Mouse (Mus musculus): ENCODE data around the gene Arhgef28. TPM values are rescaled to one million over a fixed set of nuclear protein-coding genes. Genes with fewer than 3 reads are reported as not detected.
A peak's percentile ranks its signal among the peaks of the same experiment; 100 is the strongest.

Arhgef28 gene
- polyA plus RNA-seq, 1 experiment from 2014 or later = 38.6 TPM

DNA sequence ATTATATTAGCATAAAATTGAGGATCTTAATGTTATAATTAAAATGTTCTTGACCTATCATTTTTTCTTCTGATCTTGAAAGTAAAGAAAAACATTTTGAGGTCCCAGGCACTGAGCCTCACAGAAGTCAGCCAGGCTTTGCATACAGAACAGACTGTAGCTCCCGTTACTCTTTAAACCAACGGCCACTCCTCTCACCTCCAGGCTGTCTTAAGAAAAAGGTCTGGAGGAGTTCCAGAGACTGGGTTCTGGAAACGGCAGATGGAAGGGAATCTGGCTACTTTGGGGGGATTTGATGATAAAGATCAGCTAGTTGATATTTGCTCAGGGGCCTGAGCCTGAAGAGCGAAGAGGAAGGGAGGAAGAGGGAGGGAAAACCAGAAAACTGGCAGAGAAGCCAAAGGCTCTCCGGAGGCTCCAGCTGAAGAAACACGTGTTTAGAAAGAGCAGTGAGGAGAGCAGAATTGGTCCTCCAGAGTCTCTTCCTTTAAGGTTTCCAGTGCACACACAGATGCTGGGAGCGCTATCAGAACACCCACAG lies 251.2 kb downstream of the Arhgef28 start:
- no peak overlapping the region for H3K9ac ChIP-seq (ENCODE audit: low read depth, low read length)
- H3K9me3 ChIP-seq (ENCODE audit: control insufficient read depth, low read length) = no peaks in the 10 kb centered on the region
- peaks cover 4% of the 10 kb centered on the region; the same call in 1 of the 2 replicates for H3K36me3 ChIP-seq (ENCODE audit: control insufficient read depth, insufficient read depth, low read length)
- H3K4me3 ChIP-seq (ENCODE audit: low read length) = no peak overlapping the region
- peak overlapping the region; percentile 37; the same call in 1 of the 2 replicates for H3K27ac ChIP-seq (ENCODE audit: low read depth, low read length)
- 25% methylated on average over 7 of the region's 7 CpGs for WGBS
- no peaks in the 10 kb centered on the region for H3K27me3 ChIP-seq (ENCODE audit: control insufficient read depth, insufficient read depth, low read length)
- H3K4me1 ChIP-seq (ENCODE audit: control insufficient read depth, insufficient read depth, low read length) = peaks cover 8% of the 10 kb centered on the region; the same call in 1 of the 2 replicates
- ATAC-seq (ENCODE audit: low FRiP score, low TSS enrichment) = no peak
- no peak overlapping the region; the same call in 1 of the 2 replicates for H3K4me2 ChIP-seq (replicated peaks; ENCODE audit: low read depth, low read length)

DNA sequence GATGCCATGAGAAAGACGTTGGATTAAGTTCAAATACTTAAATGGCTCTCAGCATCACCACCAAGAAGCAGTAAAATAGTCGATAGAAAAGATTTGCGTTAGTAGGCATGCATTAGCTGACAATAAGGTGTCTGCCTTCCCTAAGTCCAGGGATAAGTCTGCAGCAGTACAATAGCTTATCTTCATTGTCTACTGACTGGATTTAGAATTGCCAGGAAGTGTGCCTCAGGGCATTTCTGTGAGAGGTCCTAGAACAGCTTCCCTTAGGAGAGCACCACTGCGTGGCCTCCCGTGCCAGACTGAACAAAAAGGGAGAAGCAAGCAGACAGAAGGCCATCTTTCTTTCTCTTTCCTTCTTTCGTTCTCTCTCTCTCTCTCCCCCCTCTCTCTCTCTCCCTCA lies 252.2 kb downstream of the Arhgef28 start:
- Histone ChIP-seq H3K9me3 (ENCODE audit: control insufficient read depth, low read length) (no peaks in the 10 kb centered on the region), H3K27ac (ENCODE audit: low read depth, low read length) (no peak overlapping the region), H3K36me3 (ENCODE audit: control insufficient read depth, insufficient read depth, low read length) (peaks cover 4% of the 10 kb centered on the region; the same call in 1 of the 2 replicates), H3K27me3 (ENCODE audit: control insufficient read depth, insufficient read depth, low read length) (no peaks in the 10 kb centered on the region), H3K4me2 (replicated peaks; ENCODE audit: low read depth, low read length) (no peak overlapping the region), H3K9ac (ENCODE audit: low read depth, low read length) (no peak overlapping the region), H3K4me3 (ENCODE audit: low read length) (no peak overlapping the region), H3K4me1 (ENCODE audit: control insufficient read depth, insufficient read depth, low read length) (peaks cover 8% of the 10 kb centered on the region; the same call in 1 of the 2 replicates)
- WGBS = 64% methylated on average over 6 of the region's 6 CpGs
- ATAC-seq (ENCODE audit: low FRiP score, low TSS enrichment) = no peak

DNA sequence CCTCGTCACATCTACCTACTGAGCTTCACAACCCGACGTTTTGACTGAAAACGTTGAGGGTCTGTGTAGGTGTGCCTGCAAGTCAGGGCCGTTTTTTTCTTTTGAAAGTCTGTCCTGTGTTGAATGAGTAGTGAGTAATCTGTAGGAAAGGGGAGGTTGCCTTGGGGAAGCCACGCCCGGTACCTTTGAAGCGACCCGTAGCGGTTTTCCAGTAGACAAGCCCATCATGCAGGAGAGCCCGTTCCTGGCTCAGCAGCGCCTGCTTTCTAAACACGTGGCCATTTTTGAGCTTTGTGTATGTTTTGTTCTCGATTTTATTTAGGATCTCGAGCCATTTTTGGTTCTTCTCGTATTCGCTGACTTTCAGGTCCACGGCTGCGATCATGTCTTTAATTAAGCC lies 252.7 kb downstream of the Arhgef28 start:
- WGBS = 88% methylated on average over 19 of the region's 19 CpGs
- peaks cover 4% of the 10 kb centered on the region; the same call in 1 of the 2 replicates for H3K36me3 ChIP-seq (ENCODE audit: control insufficient read depth, insufficient read depth, low read length)
- no peaks in the 10 kb centered on the region for H3K27me3 ChIP-seq (ENCODE audit: control insufficient read depth, insufficient read depth, low read length)
- no peak overlapping the region for H3K9ac ChIP-seq (ENCODE audit: low read depth, low read length)
- ATAC-seq (ENCODE audit: low FRiP score, low TSS enrichment) = no peak
- H3K9me3 ChIP-seq (ENCODE audit: control insufficient read depth, low read length) = no peaks in the 10 kb centered on the region
- peaks cover 8% of the 10 kb centered on the region; the same call in 1 of the 2 replicates for H3K4me1 ChIP-seq (ENCODE audit: control insufficient read depth, insufficient read depth, low read length)
- H3K27ac ChIP-seq (ENCODE audit: low read depth, low read length) = no peak overlapping the region
- H3K4me2 ChIP-seq (replicated peaks; ENCODE audit: low read depth, low read length) = no peak overlapping the region
- H3K4me3 ChIP-seq (ENCODE audit: low read length) = no peak overlapping the region

DNA sequence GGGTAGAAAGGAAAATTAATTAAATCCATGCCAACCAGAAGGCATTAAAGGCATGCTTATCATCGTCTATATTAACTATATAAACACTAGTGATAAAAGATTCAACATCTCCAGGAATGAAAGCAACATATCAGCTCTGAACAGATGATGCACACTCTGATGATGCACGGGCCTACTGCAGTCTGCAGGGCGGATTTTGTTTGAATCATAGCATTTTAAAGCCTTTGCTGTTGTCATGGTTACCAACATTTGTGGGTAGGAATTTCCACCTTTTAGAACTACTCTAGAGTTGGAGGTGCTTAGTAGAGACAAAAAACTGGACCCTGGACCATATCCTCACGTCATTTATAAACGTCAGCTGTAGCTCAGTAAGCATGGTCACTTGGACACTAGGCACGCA lies 257.4 kb downstream of the Arhgef28 start:
- ATAC-seq (ENCODE audit: low FRiP score, low TSS enrichment) = no peak
- H3K36me3 ChIP-seq (ENCODE audit: control insufficient read depth, insufficient read depth, low read length) = peaks cover 12% of the 10 kb centered on the region; the same call in 1 of the 2 replicates

DNA sequence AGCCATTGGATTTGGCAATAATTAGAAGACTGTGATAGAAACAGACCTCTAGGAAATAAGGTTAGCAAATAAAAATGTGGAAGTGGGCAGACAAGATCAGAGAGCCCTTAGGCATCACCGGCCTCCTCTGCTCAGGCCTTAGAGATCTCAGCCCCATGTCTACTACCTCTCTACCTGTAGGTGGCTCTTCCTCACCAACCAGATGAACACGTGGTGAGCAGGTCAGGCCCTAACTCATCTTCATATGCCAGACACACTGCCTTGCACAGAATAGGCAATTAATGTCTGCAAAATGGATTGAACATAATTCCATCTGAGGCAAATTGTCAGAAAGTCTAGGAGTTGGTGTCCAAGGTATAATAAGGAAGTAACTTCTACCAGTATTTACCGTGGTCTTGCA lies 258.6 kb downstream of the Arhgef28 start:
- Histone ChIP-seq H3K36me3 (ENCODE audit: control insufficient read depth, insufficient read depth, low read length) (peaks cover 12% of the 10 kb centered on the region; the same call in 1 of the 2 replicates), H3K27ac (ENCODE audit: low read depth, low read length) (no peak overlapping the region), H3K4me2 (replicated peaks; ENCODE audit: low read depth, low read length) (no peak overlapping the region), H3K9ac (ENCODE audit: low read depth, low read length) (no peak overlapping the region), H3K9me3 (ENCODE audit: control insufficient read depth, low read length) (no peaks in the 10 kb centered on the region), H3K27me3 (ENCODE audit: control insufficient read depth, insufficient read depth, low read length) (no peaks in the 10 kb centered on the region), H3K4me3 (ENCODE audit: low read length) (no peak overlapping the region), H3K4me1 (ENCODE audit: control insufficient read depth, insufficient read depth, low read length) (no peaks in the 10 kb centered on the region)
- no peak for ATAC-seq (ENCODE audit: low FRiP score, low TSS enrichment)
- 74% methylated on average over 3 of the region's 3 CpGs for WGBS

More for the DNA sequence above, 257.4 kb downstream of the Arhgef28 start:
- H3K9ac ChIP-seq (ENCODE audit: low read depth, low read length) = no peak overlapping the region
- WGBS = 94% methylated on average over 6 of the region's 6 CpGs
- H3K27ac ChIP-seq (ENCODE audit: low read depth, low read length) = no peak overlapping the region
- H3K4me3 ChIP-seq (ENCODE audit: low read length) = no peak overlapping the region
- no peaks in the 10 kb centered on the region for H3K9me3 ChIP-seq (ENCODE audit: control insufficient read depth, low read length)
- no peak overlapping the region for H3K4me2 ChIP-seq (replicated peaks; ENCODE audit: low read depth, low read length)
- H3K27me3 ChIP-seq (ENCODE audit: control insufficient read depth, insufficient read depth, low read length) = no peaks in the 10 kb centered on the region
- no peaks in the 10 kb centered on the region for H3K4me1 ChIP-seq (ENCODE audit: control insufficient read depth, insufficient read depth, low read length)

DNA sequence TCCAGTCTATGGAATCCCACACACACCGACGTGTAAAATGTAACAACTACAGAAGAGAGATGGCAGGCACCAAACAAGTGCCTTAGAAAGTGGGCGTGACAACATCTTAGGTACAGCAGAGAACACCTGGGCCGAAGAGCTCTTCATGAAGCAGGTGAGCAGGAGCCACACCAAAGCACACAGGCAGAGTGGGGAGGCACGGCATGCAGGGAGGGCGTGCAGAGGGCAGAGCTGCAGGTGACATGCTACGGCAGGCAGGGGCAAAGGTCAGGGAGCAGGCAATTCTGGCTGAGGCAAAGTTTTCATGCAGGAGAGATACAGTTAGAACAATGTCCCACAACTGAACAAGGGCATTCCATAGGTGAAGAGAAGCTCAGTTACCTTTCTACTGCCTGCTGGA lies 259.8 kb downstream of the Arhgef28 start:
- WGBS = 74% methylated on average over 7 of the region's 7 CpGs
- no peak overlapping the region for H3K4me3 ChIP-seq (ENCODE audit: low read length)

DNA sequence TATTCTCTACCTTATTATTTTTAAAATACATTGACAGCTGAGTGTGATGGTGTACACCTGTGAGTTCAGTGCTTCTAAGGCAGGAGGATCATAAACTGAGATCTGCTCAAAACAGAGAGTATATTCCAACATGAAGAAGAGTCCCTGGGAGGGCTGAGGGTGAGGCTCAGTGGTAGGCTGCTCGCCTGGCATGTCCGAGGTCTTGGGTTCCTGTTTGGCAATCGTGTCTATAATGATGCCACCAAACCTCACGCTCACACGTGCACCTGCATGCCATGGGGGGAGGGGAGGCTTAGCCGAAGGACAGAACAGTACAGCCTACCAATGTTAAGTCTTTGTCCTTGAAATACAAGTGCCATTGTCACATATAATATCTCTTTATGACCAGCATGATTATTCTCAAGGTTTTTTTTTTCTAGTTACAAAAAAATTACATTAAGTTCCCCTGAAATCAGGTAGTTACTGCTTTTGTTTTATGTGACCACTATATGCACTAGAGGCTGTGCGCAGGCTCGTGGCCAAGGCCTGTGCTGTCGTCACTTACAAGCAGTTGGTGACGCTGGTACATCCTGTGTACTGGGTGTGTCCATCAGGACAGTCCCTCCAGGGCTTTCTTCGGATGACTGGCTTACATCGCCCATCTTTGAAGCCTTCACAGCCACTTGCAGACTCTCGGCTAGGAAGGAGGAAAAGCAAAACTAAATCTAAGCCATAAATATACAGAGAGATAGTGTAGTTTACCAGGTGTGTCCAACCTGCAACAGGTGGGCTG lies 264.1 kb downstream of the Arhgef28 start:
- no peaks in the 10 kb centered on the region for H3K4me1 ChIP-seq (ENCODE audit: control insufficient read depth, insufficient read depth, low read length)
- no peaks in the 10 kb centered on the region for H3K9me3 ChIP-seq (ENCODE audit: control insufficient read depth, low read length)
- H3K27ac ChIP-seq (ENCODE audit: low read depth, low read length) = no peak overlapping the region
- no peak for ATAC-seq (ENCODE audit: low FRiP score, low TSS enrichment)
- H3K4me3 ChIP-seq (ENCODE audit: low read length) = no peak overlapping the region
- H3K4me2 ChIP-seq (replicated peaks; ENCODE audit: low read depth, low read length) = no peak overlapping the region
- H3K9ac ChIP-seq (ENCODE audit: low read depth, low read length) = no peak overlapping the region
- 81% methylated on average over 13 of the region's 13 CpGs for WGBS
- H3K36me3 ChIP-seq (ENCODE audit: control insufficient read depth, insufficient read depth, low read length) = peaks cover 12% of the 10 kb centered on the region; the same call in 1 of the 2 replicates
- H3K27me3 ChIP-seq (ENCODE audit: control insufficient read depth, insufficient read depth, low read length) = no peaks in the 10 kb centered on the region

More for the DNA sequence above, 259.8 kb downstream of the Arhgef28 start:
- no peak overlapping the region for H3K27ac ChIP-seq (ENCODE audit: low read depth, low read length)
- H3K4me2 ChIP-seq (replicated peaks; ENCODE audit: low read depth, low read length) = no peak overlapping the region
- no peaks in the 10 kb centered on the region for H3K4me1 ChIP-seq (ENCODE audit: control insufficient read depth, insufficient read depth, low read length)
- H3K9me3 ChIP-seq (ENCODE audit: control insufficient read depth, low read length) = no peaks in the 10 kb centered on the region
- peaks cover 16% of the 10 kb centered on the region; the same call in 1 of the 2 replicates for H3K36me3 ChIP-seq (ENCODE audit: control insufficient read depth, insufficient read depth, low read length)
- no peak overlapping the region for H3K9ac ChIP-seq (ENCODE audit: low read depth, low read length)
- ATAC-seq (ENCODE audit: low FRiP score, low TSS enrichment) = no peak
- no peaks in the 10 kb centered on the region for H3K27me3 ChIP-seq (ENCODE audit: control insufficient read depth, insufficient read depth, low read length)

DNA sequence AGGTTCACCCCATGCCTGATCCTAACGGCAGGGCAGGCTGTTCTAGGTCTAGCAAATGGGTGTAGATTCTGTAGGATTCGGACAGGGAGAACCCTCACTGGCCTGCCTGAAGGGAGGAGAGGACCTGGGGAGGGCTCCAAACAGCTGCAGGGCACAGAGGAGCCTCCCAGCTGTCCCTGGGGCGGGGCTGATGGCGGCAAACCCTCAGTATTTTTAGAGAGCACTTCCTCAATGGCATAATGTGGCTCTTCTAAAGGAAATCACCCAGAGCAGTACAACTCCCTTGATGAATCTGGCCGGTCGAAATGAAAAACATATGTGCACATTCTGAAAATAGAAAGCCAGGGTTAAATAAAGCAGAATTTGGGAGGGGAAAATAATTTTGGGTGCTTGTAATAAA lies 265.1 kb downstream of the Arhgef28 start:
- H3K9me3 ChIP-seq (ENCODE audit: control insufficient read depth, low read length) = no peaks in the 10 kb centered on the region
- H3K4me3 ChIP-seq (ENCODE audit: low read length) = no peak overlapping the region
- no peak for ATAC-seq (ENCODE audit: low FRiP score, low TSS enrichment)
- H3K36me3 ChIP-seq (ENCODE audit: control insufficient read depth, insufficient read depth, low read length) = peaks cover 17% of the 10 kb centered on the region
- H3K4me1 ChIP-seq (ENCODE audit: control insufficient read depth, insufficient read depth, low read length) = no peaks in the 10 kb centered on the region
- H3K9ac ChIP-seq (ENCODE audit: low read depth, low read length) = no peak overlapping the region
- no peaks in the 10 kb centered on the region for H3K27me3 ChIP-seq (ENCODE audit: control insufficient read depth, insufficient read depth, low read length)
- no peak overlapping the region for H3K4me2 ChIP-seq (replicated peaks; ENCODE audit: low read depth, low read length)
- no peak overlapping the region for H3K27ac ChIP-seq (ENCODE audit: low read depth, low read length)
- 72% methylated on average over 6 of the region's 6 CpGs for WGBS

Data from kidney, embryonic 14.5 days (tissue).